Mouse (Mus musculus) midbrain, embryonic 14.5 days (tissue): ENCODE measurements at regions not wholly inside any gene's neighbourhood (a gene's known extent, or its start where the extent isn't known, plus 50 kb on each side); places are given as distances from the start of the nearest gene placed in this dataset.

ENCODE experiments used
- ATAC-seq: fragments of 200-750 bp; cut with Nextera tagmentation; 2 replicates; pipeline ENCODE4 v1.8.0; 2017; ENCODE audit warnings: moderate number of reproducible peaks, moderate library complexity; ENCODE audit not compliant: low FRiP score, low TSS enrichment
- DNase-seq: peaks from one replicate; pipeline ENCODE4 v3.0.0-alpha.2; 2015
- H3K27ac ChIP-seq: fragments of 300-500 bp; sonication (generic); replicated peaks from 2 replicates; pipeline ENCODE4 v1.5.1; 2014; ENCODE audit warnings: mild to moderate bottlenecking, low read depth, low read length, moderate library complexity
- H3K27me3 ChIP-seq: fragments of 300-500 bp; sonication (generic); 2 replicates; pipeline ENCODE4 v1.6.1; 2014; ENCODE audit warnings: low read length, control low read depth, mixed read lengths; ENCODE audit not compliant: control insufficient read depth, insufficient read depth
- H3K36me3 ChIP-seq: fragments of 300-500 bp; sonication (generic); 2 replicates; pipeline ENCODE4 v1.6.1; 2014; ENCODE audit warnings: low read length, control low read depth; ENCODE audit not compliant: control insufficient read depth, insufficient read depth
- H3K4me1 ChIP-seq: fragments of 300-500 bp; sonication (generic); 2 replicates; pipeline ENCODE4 v1.6.1; 2014; ENCODE audit warnings: mild to moderate bottlenecking, antibody characterized with exemption, low read length, control low read depth; ENCODE audit not compliant: control insufficient read depth, insufficient read depth
- H3K4me2 ChIP-seq: fragments of 300-500 bp; sonication (generic); 2 replicates; pipeline ENCODE4 v1.6.1; 2014; ENCODE audit warnings: mild to moderate bottlenecking, low read length, moderate library complexity
- H3K4me3 ChIP-seq: fragments of 300-500 bp; sonication (generic); replicated peaks from 2 replicates; pipeline ENCODE4 v1.5.1; 2014; ENCODE audit warnings: low read depth, low read length
- H3K9ac ChIP-seq: fragments of 300-500 bp; sonication (generic); replicated peaks from 2 replicates; pipeline ENCODE4 v1.6.1; 2014; ENCODE audit warnings: mild to moderate bottlenecking, low read length, moderate library complexity
- H3K9me3 ChIP-seq: fragments of 300-500 bp; sonication (generic); 2 replicates; pipeline ENCODE4 v1.6.1; 2016; ENCODE audit warnings: low read length, control low read depth, mixed read lengths; ENCODE audit not compliant: control insufficient read depth
- WGBS: fragments of 180-500 bp; shearing (Covaris S2); extraction: QIAGEN DNeasy Blood & Tissue Kit; methylation state at CpG from one replicate; pipeline ENCODE4 v1.1.7; 2014; 5-methylcytosine and 5-hydroxymethylcytosine counted together

DNA sequence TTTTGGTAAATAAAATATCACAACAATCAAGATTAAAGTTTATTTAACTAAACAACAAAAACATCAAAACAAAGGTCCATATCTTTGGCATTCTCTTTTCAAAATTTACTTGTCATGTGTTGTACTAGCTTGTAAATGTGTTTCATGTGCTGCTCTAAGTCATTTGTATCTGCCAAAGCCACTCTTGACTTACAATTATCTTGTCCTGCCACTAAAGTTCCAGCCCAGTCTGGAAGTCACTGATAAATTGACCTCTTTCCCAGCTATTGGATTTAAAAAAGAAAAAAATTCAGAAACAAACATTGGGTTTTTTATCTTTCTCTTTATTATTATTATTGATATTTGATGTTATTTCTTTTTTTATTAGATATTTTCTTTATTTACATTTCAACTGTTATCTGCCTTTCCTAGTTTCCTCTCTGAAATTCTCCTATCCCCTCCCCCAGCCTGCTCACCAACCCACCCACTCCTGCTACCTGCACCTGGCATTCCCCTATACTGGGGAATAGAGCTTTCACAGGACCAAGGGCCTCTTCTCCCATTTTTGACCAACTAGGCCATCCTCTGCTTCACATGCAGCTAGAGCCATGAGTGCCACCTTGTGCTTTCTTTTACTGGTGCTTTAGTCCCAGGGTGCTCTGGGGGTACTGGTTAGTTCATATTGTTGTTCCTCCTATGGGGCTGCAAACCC lies 1704.9 kb upstream of the Nudt12 start:
- no peaks in the 10 kb centered on the region for H3K4me1 ChIP-seq
- ATAC-seq, result no peak
- H3K4me3 ChIP-seq, result no peak overlapping the region

DNA sequence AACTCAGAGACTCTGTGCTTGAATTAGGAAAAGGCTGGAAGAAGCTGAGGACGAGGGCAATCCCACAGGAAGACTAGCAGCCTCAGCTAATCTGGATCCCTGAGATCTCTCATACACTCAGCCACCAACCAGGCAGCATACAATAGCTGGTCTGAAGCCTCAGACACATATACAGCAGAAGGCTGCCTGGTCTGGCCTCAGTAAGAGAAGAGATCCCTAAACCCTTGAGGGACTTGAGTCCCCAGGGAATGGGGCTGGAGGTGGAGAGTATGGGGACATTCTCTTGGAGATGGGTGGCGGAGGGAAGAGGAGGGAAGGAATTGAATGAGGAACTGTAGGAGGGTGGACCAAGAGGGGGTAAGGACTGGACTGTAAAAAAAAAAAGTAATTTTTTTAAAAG lies 1704.3 kb upstream of the Nudt12 start:
- no peaks in the 10 kb centered on the region for H3K4me1 ChIP-seq
- H3K9me3 ChIP-seq, result no peaks in the 10 kb centered on the region
- no peak for ATAC-seq
- 79% methylated on average over 2 of the region's 2 CpGs for WGBS
- H3K27ac ChIP-seq, result no peak overlapping the region
- no peak overlapping the region for H3K4me3 ChIP-seq
- H3K4me2 ChIP-seq, result no peak overlapping the region
- H3K36me3 ChIP-seq, result no peaks in the 10 kb centered on the region
- H3K27me3 ChIP-seq, result no peaks in the 10 kb centered on the region
- H3K9ac ChIP-seq, result no peak overlapping the region
- no peak for DNase-seq

More for the DNA sequence above, 1704.9 kb upstream of the Nudt12 start:
- Histone ChIP-seq H3K36me3 (no peaks in the 10 kb centered on the region), H3K27me3 (no peaks in the 10 kb centered on the region), H3K27ac (no peak overlapping the region), H3K9ac (no peak overlapping the region), H3K9me3 (no peaks in the 10 kb centered on the region), H3K4me2 (no peak overlapping the region)
- no peak for DNase-seq
